Mouse (Mus musculus) R1 (cell line): Measurements from ENCODE around the gene Slc22a17.

Experiments used
- DNase-seq: peaks from one replicate; pipeline ENCODE4 v3.0.0-alpha.2; 2018; ENCODE audit warnings: low read depth, low spot score

Gene Slc22a17

DNA sequence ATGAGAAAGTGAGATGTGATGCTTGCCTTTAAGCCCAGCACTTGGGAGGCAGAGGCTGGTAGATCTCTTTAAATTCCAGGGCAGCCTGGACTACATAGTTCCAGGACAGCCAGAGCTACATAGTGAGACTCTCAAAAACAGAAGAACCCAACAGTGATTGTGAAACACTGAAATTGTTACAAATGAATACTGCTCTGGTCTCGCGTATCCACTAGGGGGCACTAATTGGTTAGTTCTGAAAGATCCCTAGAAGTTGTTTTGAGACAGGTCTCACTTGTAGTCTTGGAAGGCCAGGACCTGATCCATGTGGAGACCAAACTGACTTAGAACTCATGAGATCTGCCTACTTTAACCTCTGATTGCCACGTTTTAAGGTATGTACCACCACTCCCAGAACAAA lies 12.5 kb downstream of the Slc22a17 start:
- peak; percentile 87 for DNase-seq

DNA sequence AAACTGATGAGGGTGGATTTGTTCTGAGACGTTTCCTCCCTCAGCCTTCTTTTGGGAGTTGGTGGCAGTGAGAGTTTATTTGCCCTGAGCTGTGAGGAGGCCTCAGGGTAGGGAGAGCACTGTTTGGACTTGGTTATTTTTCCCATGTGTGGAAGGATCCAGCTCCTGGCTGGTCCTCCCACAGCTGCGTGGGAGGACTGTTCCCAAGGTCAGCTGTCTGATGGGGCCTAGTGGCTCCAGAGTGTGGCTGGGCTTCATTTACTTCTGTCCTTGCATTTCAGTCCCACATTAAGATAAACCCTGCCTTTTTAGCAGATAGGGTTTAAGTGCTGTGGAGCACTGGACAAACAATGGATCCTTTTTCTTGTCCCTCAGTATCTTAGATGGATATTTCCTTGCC lies 15.5 kb downstream of the Slc22a17 start:
- no peak for DNase-seq

DNA sequence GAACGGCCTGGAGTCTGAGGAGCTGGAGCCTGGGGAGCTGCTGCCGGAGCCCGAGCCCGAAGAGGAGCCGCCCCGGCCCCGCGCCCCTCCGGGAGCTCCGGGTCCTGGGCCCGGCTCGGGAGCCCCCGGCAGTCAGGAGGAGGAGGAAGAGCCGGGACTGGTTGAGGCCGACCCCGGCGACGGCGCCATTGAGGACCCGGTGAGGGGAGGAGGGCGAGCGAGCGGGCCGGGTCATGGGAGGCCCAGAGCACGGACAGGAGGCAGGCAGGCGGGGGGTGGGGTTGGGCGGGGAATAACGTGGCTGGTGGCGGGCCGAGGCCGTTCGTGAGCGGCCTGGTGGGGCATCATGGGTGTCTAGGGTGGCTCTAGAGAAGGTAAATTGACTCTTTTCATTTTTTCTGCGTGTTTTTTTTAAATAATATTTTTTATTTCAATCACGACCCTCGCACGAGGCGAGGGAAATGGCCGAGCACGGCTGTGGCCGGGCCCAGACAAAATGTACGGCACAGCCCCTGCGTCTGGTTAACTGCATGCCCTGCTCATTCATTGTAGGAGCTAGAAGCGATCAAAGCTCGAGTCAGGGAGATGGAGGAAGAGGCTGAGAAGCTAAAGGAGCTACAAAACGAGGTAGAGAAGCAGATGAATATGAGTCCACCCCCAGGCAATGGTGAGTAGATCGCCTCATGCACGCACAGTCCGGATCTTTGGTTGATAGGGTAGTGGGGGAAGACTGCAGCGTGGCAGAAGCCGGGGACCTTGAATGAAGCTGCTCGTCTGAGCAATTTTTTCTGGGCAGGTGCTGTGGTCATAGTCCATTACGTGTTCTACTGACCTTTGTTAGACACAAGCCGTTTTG lies 18.4 kb downstream of the Slc22a17 start:
- DNase-seq, result peak; percentile 51

DNA sequence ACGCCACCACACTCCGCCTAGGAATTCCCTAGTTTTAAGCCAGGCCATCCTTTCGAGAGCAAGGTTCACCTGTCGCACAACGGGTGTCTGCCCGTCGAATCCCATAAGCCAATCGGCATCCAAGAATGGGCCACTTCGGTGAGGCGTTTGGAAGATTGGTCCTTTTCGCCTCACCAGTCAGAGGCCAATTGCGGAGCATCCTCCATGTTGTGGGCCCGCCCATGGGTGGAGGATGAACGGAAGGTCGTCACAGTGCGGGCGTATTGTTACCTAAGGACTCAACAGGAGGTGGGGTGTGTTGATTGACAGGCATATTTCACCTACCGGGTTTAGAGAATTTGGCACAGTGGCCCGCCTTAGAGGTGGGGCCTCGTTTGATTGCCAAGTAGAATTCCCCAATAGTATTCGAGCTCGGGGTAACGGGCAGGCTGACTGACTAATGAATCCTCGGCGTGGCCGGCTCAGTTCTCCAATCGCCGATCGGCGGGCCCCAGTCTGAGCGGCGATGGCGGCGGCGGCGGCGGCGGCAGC lies 19.2 kb downstream of the Slc22a17 start:
- peak; percentile 100 for DNase-seq

DNA sequence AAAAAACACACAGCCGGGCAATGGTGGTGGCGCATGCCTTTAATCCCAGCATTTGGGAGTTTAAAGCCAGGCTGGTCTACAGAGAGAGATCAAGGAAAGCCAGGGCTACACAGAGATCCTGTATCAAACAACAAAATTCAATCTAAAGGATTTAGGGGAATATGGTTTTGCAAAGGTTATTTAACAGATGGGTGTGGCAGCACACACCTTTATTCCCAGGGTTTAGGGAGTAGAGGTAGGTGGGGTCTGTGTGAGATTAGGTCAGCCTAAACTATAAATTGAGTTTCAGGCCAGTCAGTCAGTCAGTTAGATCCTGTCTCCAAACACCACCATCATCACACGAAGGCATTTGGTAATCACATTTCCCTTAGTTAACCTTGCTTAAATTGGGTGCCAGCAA lies 20.7 kb downstream of the Slc22a17 start, which contains the start of gene Pabpn1:
TSS of gene Pabpn1 (plus strand) at position 301 of the 400 bp plus-strand sequence.
- no peak for DNase-seq

DNA sequence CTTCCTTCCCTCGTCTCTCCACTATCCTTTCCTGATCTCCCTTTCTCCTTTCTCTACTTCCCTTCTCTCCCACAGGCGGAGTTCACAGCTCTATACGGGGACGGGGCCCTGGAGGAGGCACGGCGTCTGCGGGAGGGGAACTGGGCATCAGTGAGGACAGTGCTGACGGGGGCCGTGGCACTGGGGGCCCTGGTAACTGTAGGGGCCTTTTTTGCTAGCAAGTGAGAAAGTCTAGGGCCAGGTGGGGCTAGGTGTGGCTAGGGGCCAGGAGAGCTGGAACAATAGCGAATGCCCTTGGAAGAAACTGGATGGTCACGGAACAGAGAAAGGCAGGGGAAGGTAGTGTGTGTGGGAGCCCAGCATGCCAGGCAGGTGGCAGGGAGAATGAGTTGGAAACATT lies 27.6 kb downstream of the Slc22a17 start:
- no peak for DNase-seq

DNA sequence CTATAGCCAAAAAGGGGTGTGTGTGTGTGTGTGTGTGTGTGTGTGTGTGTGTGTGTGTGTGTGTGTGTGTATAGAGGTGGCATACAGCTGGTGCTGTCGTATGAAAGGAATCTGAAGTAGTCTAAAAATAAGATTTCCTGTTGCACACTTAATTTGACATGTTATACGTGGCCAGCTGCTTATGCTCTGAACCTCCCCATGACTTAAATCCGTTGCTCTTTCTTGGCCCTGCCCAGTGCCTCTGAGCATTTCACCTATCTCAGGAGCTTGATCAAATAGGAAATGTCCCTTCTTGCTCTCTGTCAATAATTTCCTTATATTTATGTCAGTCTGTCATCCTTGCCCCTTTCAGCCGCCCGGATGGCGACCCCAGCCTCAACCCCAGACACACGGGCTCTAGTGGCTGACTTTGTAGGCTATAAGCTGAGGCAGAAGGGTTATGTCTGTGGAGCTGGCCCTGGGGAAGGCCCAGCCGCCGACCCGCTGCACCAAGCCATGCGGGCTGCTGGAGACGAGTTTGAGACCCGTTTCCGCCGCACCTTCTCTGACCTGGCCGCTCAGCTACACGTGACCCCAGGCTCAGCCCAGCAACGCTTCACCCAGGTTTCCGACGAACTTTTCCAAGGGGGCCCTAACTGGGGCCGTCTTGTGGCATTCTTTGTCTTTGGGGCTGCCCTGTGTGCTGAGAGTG lies 28.8 kb downstream of the Slc22a17 start:
- no peak for DNase-seq

DNA sequence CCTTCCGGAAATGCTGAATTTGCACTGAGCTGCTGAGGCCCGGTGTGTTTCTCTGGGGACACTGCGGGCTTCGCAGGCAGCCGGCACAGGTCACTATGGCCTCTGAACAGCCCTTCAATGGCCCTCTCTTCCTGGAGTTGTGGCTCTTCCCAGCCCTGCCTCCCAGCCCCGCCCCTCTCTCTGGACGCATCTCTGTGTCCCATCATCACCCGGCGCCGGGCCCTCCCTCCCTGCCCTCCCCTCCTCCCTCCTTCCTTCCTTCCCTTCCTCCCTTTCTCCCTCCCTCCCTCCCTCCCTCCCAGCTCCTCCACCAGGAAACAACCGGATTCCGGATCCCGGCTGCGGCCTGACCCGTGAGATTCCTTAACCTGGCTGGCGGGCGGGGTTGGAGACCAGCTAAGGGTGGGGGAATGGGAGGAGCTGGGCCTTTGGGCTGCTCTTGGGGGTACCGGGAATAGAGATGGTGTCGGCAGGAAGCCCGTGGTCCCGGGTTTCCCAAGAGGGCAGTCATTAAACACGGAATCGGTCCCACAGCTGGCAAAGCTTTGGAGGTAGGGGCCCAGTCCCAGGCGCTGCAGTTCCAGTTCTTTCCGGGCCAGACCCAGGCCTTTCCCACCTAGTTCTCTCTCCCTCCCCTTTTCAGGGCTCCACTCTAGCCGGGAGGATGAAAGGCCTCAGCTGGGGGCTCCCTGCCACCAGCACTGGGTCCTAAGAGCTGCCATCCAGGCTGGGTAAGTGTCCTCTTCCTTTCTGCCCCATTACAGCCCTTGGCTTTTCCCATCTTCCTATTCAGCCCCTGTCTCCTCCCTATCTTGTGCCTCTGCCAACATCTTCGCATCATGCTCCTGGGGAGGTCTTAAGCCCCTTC lies 29.5 kb downstream of the Slc22a17 start, which contains the start of the genes Bcl2l2 and Gm20521:
TSS of gene Bcl2l2 (plus strand) at position 224 of the 868 bp plus-strand sequence.
TSS of gene Gm20521 (plus strand) at position 288 of the 868 bp plus-strand sequence.
- peak; percentile 91 for DNase-seq

DNA sequence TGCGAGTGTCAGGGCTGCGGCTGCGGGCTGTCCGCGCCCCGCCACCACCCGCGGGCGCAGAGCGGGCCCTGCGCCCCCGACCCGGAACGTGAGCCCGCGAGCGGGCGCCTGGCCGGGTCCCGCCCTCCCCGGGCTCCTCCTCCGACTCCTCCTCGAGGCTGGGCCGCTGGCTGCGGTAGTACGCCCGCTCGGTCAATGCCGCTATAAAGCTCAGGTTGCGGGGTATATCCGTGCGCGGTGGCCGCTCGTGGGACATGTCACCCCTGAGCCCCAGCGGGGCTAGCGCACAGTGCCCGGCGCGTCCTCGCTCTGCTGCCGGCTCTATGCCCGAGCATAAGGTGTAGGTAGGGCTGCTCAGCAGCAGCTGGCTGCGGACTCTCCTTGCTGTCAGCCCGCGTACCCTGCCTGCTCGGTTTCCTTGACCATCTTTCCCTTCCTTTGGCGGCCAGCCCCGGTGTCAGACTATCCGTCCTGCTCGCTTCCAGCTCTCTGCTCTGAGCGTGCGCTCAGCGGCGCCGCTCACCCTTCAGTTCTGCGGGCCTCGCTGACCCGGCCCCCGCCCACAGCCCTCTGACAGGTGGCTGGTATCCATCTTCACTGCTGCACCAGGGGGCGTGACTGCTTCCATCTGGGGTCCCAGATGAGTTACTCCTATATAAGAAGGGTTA lies 35.8 kb downstream of the Slc22a17 start, which contains the start of gene Ppp1r3e:
TSS of gene Ppp1r3e (minus strand) at position 503 of the 668 bp plus-strand sequence.
- DNase-seq, result peak; percentile 75

DNA sequence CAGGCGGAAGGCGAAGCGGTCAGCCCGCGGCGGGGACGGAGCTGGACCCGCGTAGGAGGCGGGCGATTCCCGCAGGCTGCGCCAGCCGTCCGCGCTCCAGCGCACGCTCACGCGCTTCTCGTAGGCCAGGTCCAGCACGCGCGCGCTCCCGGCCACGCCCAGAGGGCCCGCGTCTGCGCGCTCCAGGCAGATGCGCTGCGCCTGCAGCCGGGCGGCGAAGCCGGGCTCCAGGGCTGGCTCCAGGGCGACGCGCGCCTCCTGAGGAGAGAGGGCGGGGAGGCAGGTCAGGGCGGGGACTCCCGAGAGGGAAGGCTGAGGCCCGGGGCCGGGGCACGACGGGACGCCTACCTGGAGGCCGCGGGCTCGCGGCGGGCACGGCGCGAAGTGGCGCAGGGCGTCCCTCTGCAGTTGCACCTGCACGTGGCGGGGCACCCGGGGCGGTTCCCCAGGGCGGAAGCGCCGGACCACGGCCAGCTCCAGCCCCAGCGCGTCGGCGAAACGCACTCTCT lies 36.3 kb downstream of the Slc22a17 start:
- DNase-seq, result peak; percentile 94

DNA sequence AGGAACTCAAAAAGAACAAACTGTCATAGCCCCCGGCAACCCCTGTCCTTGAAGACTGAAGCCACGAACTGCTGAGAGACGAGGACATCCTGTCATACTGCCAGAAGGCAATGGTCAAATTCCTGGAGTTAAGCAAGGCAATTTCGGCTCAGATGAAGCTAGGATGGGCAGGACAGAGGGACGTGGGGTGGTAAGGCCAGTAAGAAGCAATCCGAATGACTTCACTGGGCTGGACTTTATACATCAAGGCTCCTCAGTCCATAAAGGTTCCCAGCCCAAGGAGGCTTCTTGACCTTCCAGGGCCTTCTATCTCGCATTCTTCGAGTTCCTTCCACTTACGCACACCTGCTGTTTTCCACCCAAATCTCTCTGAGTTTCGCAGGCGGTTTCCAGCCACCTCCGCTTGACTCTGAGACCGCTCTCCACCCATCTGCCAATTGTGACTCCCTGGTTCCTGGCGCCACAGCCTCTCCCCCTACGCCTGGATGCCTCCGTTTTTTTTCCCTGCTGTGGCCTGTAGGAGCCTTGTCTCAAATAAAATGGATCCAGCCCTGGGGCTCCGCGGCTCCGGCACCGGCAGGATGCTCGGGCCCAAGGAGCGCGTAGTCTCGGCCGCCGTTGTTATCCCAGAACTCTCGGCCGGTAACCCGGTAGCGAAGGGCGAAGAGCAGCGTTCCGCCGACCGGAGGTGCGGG lies 36.9 kb downstream of the Slc22a17 start:
- DNase-seq, result peak; percentile 88

DNA sequence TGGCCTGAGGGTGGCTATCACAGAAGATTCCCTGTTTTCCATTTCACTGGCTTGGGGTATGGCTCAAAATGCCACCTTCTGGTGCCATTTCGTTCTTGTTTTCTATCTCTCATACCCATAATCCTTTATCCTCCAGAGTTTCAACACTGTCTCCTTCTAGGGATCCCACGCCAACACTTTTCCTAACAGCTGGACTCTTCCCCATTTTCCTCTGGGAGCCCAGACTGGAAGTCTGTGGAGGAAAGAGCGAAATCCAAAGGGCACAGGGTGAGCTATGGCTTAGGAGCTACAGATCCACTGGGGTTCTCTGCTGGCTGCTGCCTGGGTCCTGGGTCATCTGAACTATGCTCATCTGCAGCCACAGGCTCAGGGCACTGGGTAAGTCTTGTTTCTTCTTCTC lies 38.8 kb downstream of the Slc22a17 start:
- no peak for DNase-seq

DNA sequence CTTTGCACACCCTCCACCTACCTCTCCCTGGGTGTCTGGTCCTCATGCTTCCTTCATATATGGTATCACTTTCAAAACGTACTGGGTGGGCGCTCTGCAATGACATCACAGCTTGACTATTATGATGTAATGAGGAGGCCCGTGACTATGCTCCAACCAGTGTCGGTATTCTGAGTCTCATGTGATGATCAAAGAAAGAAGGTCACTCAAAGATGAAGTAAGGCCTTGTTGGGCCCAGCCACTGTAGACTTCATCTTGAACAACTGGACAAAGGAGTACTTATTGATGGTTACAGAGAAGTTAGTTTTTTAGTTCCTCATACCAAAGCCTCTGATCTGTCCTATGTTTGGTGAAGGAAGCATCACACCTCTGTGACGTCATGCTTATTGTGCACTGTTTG lies 42.1 kb downstream of the Slc22a17 start, which contains the start of gene Homez:
TSS of gene Homez (minus strand) at position 101 of the 400 bp plus-strand sequence.
- DNase-seq, result no peak

DNA sequence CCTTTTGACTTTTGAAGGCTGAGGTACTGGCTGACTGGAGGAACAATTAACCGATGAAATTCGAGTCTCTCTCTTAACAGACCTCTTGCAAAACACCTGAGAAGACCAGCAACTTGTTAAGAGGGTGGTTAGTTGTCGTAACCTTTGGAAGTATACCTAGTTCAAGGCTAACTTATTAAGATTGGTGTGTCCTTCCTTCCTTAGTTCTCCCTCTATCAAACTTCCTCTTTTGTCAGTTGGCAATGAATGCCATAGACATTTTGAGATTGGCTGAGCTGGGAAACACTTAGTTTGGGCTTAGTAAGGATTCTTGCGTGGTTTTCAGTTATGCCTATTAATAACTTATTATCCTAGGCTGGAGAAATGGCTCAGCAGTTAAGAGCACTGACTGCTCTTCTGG lies 44.9 kb downstream of the Slc22a17 start:
- DNase-seq, result no peak

DNA sequence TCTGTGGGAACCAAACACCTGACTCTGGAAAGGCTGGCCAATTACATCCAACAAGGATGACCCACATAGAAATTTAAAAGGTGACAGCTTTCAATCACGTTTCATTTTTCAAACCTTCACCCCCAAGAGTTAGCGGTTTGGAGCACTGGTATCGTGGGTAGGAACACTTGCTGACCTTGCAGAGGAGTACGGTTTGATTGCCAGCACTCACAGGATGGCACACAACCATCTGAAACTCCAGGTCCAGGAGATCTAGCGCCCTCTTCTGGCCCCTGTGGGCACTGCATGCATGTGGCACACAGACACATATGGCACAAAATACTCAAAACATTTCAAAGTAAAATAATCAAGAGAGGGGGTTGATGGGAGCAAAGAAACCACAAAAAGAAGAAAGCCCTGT lies 46.0 kb downstream of the Slc22a17 start:
- peak; percentile 78 for DNase-seq

DNA sequence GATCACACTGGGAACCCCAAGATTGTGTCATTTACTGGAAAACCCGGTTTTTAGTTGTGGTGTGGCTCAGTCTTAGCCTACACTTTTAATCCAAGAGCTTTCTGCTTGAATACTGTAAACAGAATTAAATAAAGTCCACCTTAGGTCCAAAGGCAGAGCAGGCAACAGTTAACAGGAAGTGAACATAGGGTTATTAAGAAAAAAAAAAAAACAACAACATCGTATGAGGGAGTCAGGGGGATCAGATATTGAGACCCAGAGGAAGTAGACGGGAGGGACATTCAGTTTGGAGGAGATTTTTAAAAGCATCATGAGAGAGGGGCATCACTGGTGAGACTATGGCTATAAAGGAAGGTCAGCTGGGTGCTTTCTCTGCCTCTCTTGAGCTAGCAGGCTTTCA lies 46.7 kb downstream of the Slc22a17 start:
- no peak for DNase-seq

DNA sequence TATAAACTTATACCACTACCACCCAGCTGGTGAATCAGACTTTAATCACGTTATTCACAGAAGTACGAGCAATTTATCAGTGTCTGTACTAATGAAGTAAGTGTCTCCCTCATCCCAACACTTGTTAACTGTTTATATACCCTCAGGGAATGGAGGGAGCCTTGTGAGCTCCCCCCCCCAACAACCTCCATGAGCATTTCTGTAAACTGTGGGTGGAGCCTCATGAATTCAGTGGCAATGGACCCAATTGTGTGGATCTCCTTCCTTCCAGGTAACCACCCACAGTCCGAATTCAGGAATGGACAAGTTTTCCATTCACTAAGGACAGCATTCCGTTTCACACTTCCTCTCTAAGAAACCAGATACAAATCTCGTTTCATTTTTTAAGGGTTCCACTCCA lies 47.3 kb downstream of the Slc22a17 start:
- DNase-seq, result no peak

DNA sequence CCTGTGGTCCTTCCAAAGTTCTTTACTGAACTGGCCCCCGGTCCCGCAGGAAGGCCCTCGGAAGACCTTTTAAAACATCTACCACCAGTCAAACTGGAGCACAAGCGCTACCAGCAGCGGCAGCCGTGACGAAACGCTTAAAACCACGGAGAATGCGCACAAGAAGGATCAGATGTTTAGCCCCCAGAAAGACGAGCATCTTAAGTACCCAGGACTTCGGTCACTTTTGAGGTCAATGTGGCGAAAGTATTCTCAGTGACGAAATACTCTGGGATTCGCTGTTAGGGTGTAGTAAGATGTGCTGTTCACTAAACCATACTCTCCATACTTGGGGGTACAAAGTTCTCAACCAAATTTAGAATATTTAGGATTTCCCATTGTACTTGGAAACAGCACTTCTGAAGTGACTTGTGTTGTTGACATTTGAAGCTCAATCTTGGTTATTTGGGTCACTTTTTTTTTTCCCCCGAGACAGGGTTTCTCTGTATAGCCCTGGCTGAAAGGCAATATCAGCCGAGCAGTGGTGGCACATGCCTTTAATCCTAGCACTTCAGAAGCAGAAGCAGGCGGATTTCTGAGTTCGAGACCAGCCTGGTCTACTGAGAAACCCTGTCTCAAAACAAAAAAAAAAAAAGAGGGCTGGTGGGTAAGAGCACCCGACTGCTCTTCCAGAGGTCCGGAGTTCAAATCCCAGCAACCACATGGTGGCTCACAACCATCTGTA lies 48.5 kb downstream of the Slc22a17 start:
- no peak for DNase-seq
